Mouse (Mus musculus) lung, embryonic 15.5 days (tissue): ENCODE results near the gene Tspyl2. TPM values are rescaled to one million over a fixed set of nuclear protein-coding genes. Genes with fewer than 3 reads are reported as not detected.
"Not testable (repeated sequence)": the region's sequence is repeated elsewhere in the genome, so short reads cannot be mapped to it uniquely, and the experiment has no call there.

ENCODE experiments used
- ATAC-seq: fragments of 200-750 bp; cut with Nextera tagmentation; 2 replicates; pipeline ENCODE4 v1.8.0; 2017; ENCODE audit warnings: moderate number of reproducible peaks, borderline replicate concordance; ENCODE audit not compliant: low FRiP score, low TSS enrichment; ENCODE audit errors: extremely low read depth
- H3K27ac ChIP-seq: fragments of 300-500 bp; sonication (generic); 2 replicates; pipeline ENCODE4 v1.5.1; 2015; ENCODE audit warnings: moderate library complexity, mild to moderate bottlenecking, inconsistent platforms
- H3K27me3 ChIP-seq: fragments of 300-500 bp; sonication (generic); 2 replicates; pipeline ENCODE4 v1.6.1; 2015; ENCODE audit warnings: inconsistent platforms
- H3K36me3 ChIP-seq: fragments of 300-500 bp; sonication (generic); 2 replicates; pipeline ENCODE4 v1.6.1; 2015; ENCODE audit warnings: inconsistent platforms
- H3K4me1 ChIP-seq: fragments of 300-500 bp; sonication (generic); 2 replicates; pipeline ENCODE4 v1.6.1; 2015; ENCODE audit warnings: inconsistent platforms
- H3K4me2 ChIP-seq: fragments of 300-500 bp; sonication (generic); 2 replicates; pipeline ENCODE4 v1.6.1; 2015; ENCODE audit warnings: inconsistent platforms, mild to moderate bottlenecking, moderate library complexity
- H3K4me3 ChIP-seq: fragments of 300-500 bp; sonication (generic); 2 replicates; pipeline ENCODE4 v1.5.1; 2015; ENCODE audit warnings: mild to moderate bottlenecking, inconsistent platforms
- H3K9ac ChIP-seq: fragments of 300-500 bp; sonication (generic); 2 replicates; pipeline ENCODE4 v1.6.1; 2015; ENCODE audit warnings: inconsistent platforms
- H3K9me3 ChIP-seq: fragments of 300-500 bp; sonication (generic); 2 replicates; pipeline ENCODE4 v1.6.1; 2016; ENCODE audit warnings: inconsistent platforms
- WGBS: fragments of 180-500 bp; shearing (Covaris S2); methylation state at CpG from one replicate; pipeline ENCODE4 v1.1.7; 2015; 5-methylcytosine and 5-hydroxymethylcytosine counted together
- polyA plus RNA-seq: library from polyadenylated mRNA; unstranded; fragments of >200 nt; fragmentation: Nextera tagmentation; extraction: Ambion mirVana; gene quantifications from 2 replicates; pipeline ENCODE4 v1.2.1, GENCODE M21; 2015

Gene Tspyl2
- polyA plus RNA-seq, 1 experiment from 2014 or later, result 30.7 TPM

- peaks cover 19% of the 10 kb centered on the region for H3K27me3 ChIP-seq
- not testable (repeated sequence) for ATAC-seq, H3K4me1 ChIP-seq, H3K27ac ChIP-seq, H3K9me3 ChIP-seq, H3K4me2 ChIP-seq, H3K4me3 ChIP-seq, H3K9ac ChIP-seq, H3K36me3 ChIP-seq
Measured at GRCm38 (mm10) chrX:152329400-152329799, 12.8 kb downstream of the Tspyl2 start.

DNA sequence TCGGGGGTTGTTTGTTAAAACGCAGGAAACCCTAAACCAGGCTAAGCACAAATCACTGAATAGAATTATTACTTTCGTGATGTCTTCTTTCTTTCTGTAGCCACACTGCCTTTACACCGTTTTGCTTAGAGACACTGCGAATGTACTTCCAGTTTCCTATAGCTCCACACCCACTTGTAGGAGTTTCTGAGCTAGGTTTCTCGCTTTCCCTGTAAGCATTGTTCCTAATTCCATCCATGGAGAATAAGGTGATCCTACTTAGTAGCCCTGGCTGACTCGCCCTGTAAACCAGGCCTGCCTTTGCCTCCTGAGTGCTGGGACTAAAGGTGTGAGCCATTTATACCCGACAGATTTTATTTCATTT, 14.6 kb downstream of the Tspyl2 start:
- WGBS, result 21% methylated on average over 8 of the region's 8 CpGs

GRCm38 (mm10) chrX:152326996-152327688, 15.1 kb downstream of the Tspyl2 start, which contains the start of gene Kantr:
Gene Kantr (minus strand): TSS chrX:152327495.
- H3K9me3 ChIP-seq, result no peaks in the 10 kb centered on the region
- peaks cover 19% of the 10 kb centered on the region for H3K27me3 ChIP-seq
- peak within 1 kb of the TSS; percentile 53 for H3K9ac ChIP-seq
- ATAC-seq, result peak; percentile 98
- peak within 1 kb of the TSS; percentile 58 for H3K4me3 ChIP-seq
- H3K4me2 ChIP-seq, result peak within 1 kb of the TSS; percentile 64
- WGBS, result 7% methylated on average over 24 of the region's 29 CpGs
- no peaks in the 10 kb centered on the region for H3K4me1 ChIP-seq
- H3K36me3 ChIP-seq, result no peaks in the 10 kb centered on the region
- H3K27ac ChIP-seq, result peak within 1 kb of the TSS; percentile 33; the same call in 1 of the 2 replicates

More for the DNA sequence above, 14.6 kb downstream of the Tspyl2 start:
- H3K4me1 ChIP-seq, result no peaks in the 10 kb centered on the region
- H3K9ac ChIP-seq, result no peak overlapping the region
- peak overlapping the region; percentile 58 for H3K4me3 ChIP-seq
- H3K4me2 ChIP-seq, result peak overlapping the region; percentile 64
- no peaks in the 10 kb centered on the region for H3K9me3 ChIP-seq
- ATAC-seq, result 0 out of 2 replicates have a peak, but pooled peaks have one; percentile 9
- no peaks in the 10 kb centered on the region for H3K36me3 ChIP-seq
- H3K27ac ChIP-seq, result no peak overlapping the region
- peaks cover 19% of the 10 kb centered on the region for H3K27me3 ChIP-seq

GRCm38 (mm10) chrX:152323584-152323983, 18.6 kb downstream of the Tspyl2 start:
- Histone ChIP-seq H3K4me3 (no peak overlapping the region), H3K36me3 (no peaks in the 10 kb centered on the region), H3K9ac (no peak overlapping the region), H3K27ac (no peak overlapping the region), H3K27me3 (peaks cover 9% of the 10 kb centered on the region), H3K9me3 (no peaks in the 10 kb centered on the region), H3K4me2 (no peak overlapping the region), H3K4me1 (no peaks in the 10 kb centered on the region)
- whole genome bisulfite sequencing, result 89% methylated on average over 1 of the region's 1 CpGs
- ATAC-seq, result no peak

DNA sequence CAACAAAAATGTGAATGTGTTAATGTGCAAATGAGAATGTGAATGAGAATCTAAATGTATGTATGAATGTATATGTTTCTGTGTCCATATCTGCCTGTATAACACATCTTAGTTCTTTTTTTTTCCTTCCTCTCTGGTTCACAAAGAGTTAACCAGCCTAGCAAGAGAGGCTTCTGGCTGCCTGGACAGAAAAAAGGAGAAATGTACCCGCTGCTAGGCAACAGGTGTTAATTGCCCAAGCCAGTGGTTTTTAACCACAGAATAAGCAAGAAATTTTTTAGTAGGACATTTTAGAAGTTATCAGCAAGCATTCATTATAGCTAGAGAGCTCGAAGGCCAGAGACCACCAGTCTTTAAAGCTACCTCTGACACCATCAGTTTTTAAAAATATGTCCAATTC, 19.4 kb downstream of the Tspyl2 start:
- no peak overlapping the region for H3K4me2 ChIP-seq
- no peak overlapping the region for H3K4me3 ChIP-seq
- no peaks in the 10 kb centered on the region for H3K4me1 ChIP-seq
- no peaks in the 10 kb centered on the region for H3K36me3 ChIP-seq
- H3K9ac ChIP-seq, result no peak overlapping the region
- no peaks in the 10 kb centered on the region for H3K9me3 ChIP-seq
- H3K27me3 ChIP-seq, result peaks cover 6% of the 10 kb centered on the region
- WGBS, result 38% methylated on average over 2 of the region's 2 CpGs
- H3K27ac ChIP-seq, result no peak overlapping the region
- no peak for ATAC-seq

DNA sequence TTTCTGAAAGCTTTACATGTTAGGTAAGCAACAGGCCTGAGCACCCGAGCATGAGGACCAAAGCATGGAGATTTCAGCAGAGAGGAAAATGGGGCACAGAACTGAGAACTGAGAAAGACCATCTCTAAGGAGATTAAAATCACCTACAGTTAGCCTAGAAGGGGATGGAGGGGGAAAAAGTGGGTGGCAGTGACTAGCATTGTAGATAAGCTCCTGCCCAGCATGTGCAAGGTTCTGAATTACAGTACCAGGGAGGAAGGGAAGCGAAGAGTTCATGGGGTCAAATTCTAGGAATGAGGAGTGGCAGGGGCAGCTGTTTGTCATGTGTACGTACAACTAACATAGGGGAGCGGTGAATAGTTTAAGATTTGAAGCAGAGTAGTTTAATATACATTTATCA, 21.7 kb downstream of the Tspyl2 start:
- H3K4me2 ChIP-seq, result no peak overlapping the region
- no peak overlapping the region for H3K4me3 ChIP-seq
- no peaks in the 10 kb centered on the region for H3K4me1 ChIP-seq
- no peaks in the 10 kb centered on the region; the same call in 1 of the 2 replicates for H3K27me3 ChIP-seq
- no peaks in the 10 kb centered on the region for H3K36me3 ChIP-seq
- no peaks in the 10 kb centered on the region for H3K9me3 ChIP-seq
- 70% methylated on average over 4 of the region's 4 CpGs for WGBS
- no peak for ATAC-seq
- no peak overlapping the region for H3K27ac ChIP-seq
- no peak overlapping the region for H3K9ac ChIP-seq

DNA sequence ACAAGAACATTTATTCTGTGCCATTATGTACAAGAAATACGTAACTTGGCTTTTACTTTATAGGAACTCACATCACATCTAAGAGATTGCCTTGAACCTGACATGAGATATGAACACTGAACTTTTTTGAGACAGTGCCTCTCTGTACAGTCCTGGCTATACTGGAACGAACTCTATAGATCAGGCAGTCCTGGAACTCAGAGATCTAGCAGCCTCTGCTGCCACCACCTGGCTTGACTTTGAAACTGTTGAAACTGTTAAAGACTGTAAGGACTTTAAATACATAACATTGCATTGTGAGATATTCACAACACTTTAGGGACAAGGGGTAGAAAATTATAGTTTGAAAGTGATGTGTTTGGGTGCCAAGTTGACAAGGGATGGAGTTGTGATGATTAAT, 34.3 kb downstream of the Tspyl2 start:
- H3K4me1 ChIP-seq, result no peaks in the 10 kb centered on the region
- 61% methylated on average over 2 of the region's 2 CpGs for WGBS
- H3K27me3 ChIP-seq, result peaks cover 12% of the 10 kb centered on the region; the same call in 1 of the 2 replicates
- no peaks in the 10 kb centered on the region for H3K9me3 ChIP-seq
- ATAC-seq, result no peak
- H3K4me2 ChIP-seq, result no peak overlapping the region
- H3K9ac ChIP-seq, result no peak overlapping the region
- no peak overlapping the region for H3K27ac ChIP-seq
- no peaks in the 10 kb centered on the region for H3K36me3 ChIP-seq
- no peak overlapping the region for H3K4me3 ChIP-seq

DNA sequence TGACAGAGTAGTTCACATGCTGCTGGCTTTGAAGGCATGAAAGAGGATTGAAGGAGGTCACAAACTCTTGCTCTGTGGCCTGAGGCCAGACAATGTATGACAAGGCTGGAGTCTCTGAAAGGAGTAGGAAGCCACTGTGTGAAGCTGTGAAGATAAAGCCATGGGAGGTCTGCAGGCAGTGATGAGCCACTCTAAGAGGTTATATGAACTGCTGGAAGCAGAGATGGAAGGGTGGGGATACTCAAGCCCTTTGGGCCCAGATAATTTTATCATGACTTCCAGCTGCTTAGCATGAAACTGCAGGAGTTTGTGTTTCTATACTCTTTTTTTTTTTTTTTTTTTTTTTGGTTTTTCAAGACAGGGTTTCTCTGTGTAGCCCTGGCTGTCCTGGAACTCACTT, 34.9 kb downstream of the Tspyl2 start:
- no peaks in the 10 kb centered on the region for H3K9me3 ChIP-seq
- H3K36me3 ChIP-seq, result no peaks in the 10 kb centered on the region
- no peak for ATAC-seq
- H3K27ac ChIP-seq, result no peak overlapping the region
- no peak overlapping the region for H3K4me3 ChIP-seq
- H3K4me1 ChIP-seq, result no peaks in the 10 kb centered on the region
- peaks cover 12% of the 10 kb centered on the region; the same call in 1 of the 2 replicates for H3K27me3 ChIP-seq
- H3K9ac ChIP-seq, result no peak overlapping the region
- no peak overlapping the region for H3K4me2 ChIP-seq

DNA sequence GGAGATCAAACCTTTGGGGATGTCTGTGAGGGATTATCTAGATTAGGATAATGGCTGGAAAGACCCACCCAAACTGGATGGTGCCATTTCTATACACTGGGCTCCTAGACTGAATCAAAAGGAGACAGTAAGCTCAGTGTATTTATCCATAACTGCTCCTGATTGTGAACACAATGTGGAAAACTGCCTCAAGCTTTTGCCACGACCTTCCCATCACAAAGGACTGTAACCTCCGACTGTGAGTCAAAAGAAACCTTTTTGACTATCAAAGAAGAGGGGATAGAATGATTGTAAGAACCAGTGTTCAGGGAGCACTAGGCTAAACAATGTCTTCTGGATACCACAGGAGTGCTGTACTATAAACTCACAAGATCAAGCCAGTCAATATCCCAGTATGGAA, 36.0 kb downstream of the Tspyl2 start:
- ATAC-seq, result no peak
- no peak overlapping the region for H3K4me2 ChIP-seq
- peaks cover 12% of the 10 kb centered on the region; the same call in 1 of the 2 replicates for H3K27me3 ChIP-seq
- 80% methylated on average over 2 of the region's 2 CpGs for WGBS
- no peak overlapping the region for H3K4me3 ChIP-seq
- no peaks in the 10 kb centered on the region for H3K36me3 ChIP-seq
- no peak overlapping the region for H3K27ac ChIP-seq
- H3K9ac ChIP-seq, result no peak overlapping the region
- H3K4me1 ChIP-seq, result no peaks in the 10 kb centered on the region
- no peaks in the 10 kb centered on the region for H3K9me3 ChIP-seq

- not testable (repeated sequence) for ATAC-seq, H3K36me3 ChIP-seq, H3K27me3 ChIP-seq, H3K9me3 ChIP-seq, H3K4me1 ChIP-seq, H3K27ac ChIP-seq, H3K4me2 ChIP-seq, H3K4me3 ChIP-seq, H3K9ac ChIP-seq
- 59% methylated on average over 1 of the region's 1 CpGs for WGBS
Measured at GRCm38 (mm10) chrX:152287026-152287425, 55.2 kb downstream of the Tspyl2 start.
